Mouse (Mus musculus): Measurements from ENCODE around the gene Hjurp. TPM values are rescaled to one million over a fixed set of nuclear protein-coding genes. Genes with fewer than 3 reads are reported as not detected.

Hjurp gene
- total and polyA plus RNA-seq, 3 experiments: 67.6 to 80.8 (median 69.8) TPM

DNA sequence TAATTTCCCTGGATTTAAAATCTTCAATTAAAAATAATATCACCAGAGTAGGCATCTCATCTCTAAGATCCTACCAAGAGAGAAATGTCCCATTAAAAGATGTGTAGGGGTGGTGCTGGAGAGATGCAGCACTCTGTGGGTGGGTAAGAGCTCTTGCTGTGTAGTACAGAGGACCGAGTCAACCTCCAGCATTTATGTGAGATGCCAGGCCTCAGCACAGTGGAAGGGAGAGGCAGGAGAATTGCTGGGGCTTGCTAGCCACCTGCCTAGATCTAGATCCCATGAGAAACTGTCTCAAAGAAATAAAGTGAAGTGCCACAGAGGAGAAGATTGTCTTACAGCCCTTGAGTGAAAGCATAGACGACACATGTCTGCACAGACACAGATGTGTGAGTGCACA lies 60.9 kb downstream of the Hjurp start:
- TF ChIP-seq BHLHE40 (IDR thresholded peaks at IDR 0.05; ENCODE audit: low read depth, low read length) (no peak), KAT2A (IDR thresholded peaks at IDR 0.05; ENCODE audit: insufficient replicate concordance, low read length) (no peak), UBTF (IDR thresholded peaks at IDR 0.05; ENCODE audit: low read depth, low read length) (no peak), RCOR1 (conservative IDR thresholded peaks at IDR 0.05; ENCODE audit: low read depth, low read length) (no peak), ZMIZ1 (IDR thresholded peaks at IDR 0.05; ENCODE audit: low read depth, low read length) (no peak), IRF4 (IDR thresholded peaks at IDR 0.05; ENCODE audit: low read depth, low read length) (no peak), TBP (conservative IDR thresholded peaks at IDR 0.05; ENCODE audit: low read depth, low read length) (no peak), POLR2AphosphoS2 (IDR thresholded peaks at IDR 0.05; ENCODE audit: low read depth, low read length) (no peak), NRF1 (IDR thresholded peaks at IDR 0.05; ENCODE audit: low read depth, low read length) (no peak), MXI1 (IDR thresholded peaks at IDR 0.05; ENCODE audit: low read depth, low read length) (no peak), JUN (IDR thresholded peaks at IDR 0.05; ENCODE audit: insufficient read depth, low read depth, low read length) (no peak), NELFE (IDR thresholded peaks at IDR 0.05; ENCODE audit: low read depth, low read length) (no peak), MAZ (IDR thresholded peaks at IDR 0.05; ENCODE audit: low read depth, low read length) (no peak), EP300 (IDR thresholded peaks at IDR 0.05; ENCODE audit: low read length) (no peak), PAX5 (IDR thresholded peaks at IDR 0.05; ENCODE audit: low read length) (no peak), E2F4 (IDR thresholded peaks at IDR 0.05; ENCODE audit: insufficient replicate concordance, low read depth, low read length) (no peak), CTCF (conservative IDR thresholded peaks at IDR 0.05 in 1 of 2, IDR thresholded peaks at IDR 0.05 in 1 of 2; ENCODE audit: low read depth in 2 of 2, low read length in 2 of 2) (no peak), USF1 (IDR thresholded peaks at IDR 0.05; ENCODE audit: low read depth, low read length) (no peak), CHD1 (IDR thresholded peaks at IDR 0.05; ENCODE audit: low read depth, low read length) (no peak)
- H3K27me3 ChIP-seq (replicated peaks): no peaks in the 10 kb centered on the region
- dilution Hi-C loops (cut with MboI; ENCODE audit: extremely low pct_ligation_motif_present, extremely low pct_unique_long_range_greater_than_20kb, low sequenced_read_pairs): no loop called here
- no peak overlapping the region for H3K4me2 ChIP-seq (ENCODE audit: insufficient read depth, low read depth, poor library complexity, severe bottlenecking)
- H3K4me1 ChIP-seq (ENCODE audit: control insufficient read depth in 1 of 2, insufficient read depth in 2 of 2): no peaks in the 10 kb centered on the region
- H3K27ac ChIP-seq (ENCODE audit: insufficient read depth, low read depth): no peak overlapping the region
- H3K79me2 ChIP-seq (replicated peaks; ENCODE audit: control insufficient read depth, extremely low read depth, insufficient read depth, poor library complexity, severe bottlenecking): no peaks in the 10 kb centered on the region
- DNase-seq (ENCODE audit: extremely low read depth): peak; percentile 2
- no peak overlapping the region for H3K9ac ChIP-seq (ENCODE audit: insufficient read depth, low read depth)
- in situ Hi-C loops (cut with MboI; ENCODE audit: low pct_ligation_motif_present, low pct_unique_long_range_greater_than_20kb, low sequenced_read_pairs): no loop called here
- H3K4me3 ChIP-seq (replicated peaks in 1 of 3; ENCODE audit: low read depth in 2 of 3, low read length in 2 of 3, poor library complexity in 1 of 3): no peak overlapping the region
- H3K36me3 ChIP-seq (replicated peaks in 1 of 2; ENCODE audit: control insufficient read depth in 1 of 2, insufficient read depth in 1 of 2, low read length in 1 of 2): no peaks in the 10 kb centered on the region
- H3K9me3 ChIP-seq (replicated peaks; ENCODE audit: low read length): peaks cover 84% of the 10 kb centered on the region

DNA sequence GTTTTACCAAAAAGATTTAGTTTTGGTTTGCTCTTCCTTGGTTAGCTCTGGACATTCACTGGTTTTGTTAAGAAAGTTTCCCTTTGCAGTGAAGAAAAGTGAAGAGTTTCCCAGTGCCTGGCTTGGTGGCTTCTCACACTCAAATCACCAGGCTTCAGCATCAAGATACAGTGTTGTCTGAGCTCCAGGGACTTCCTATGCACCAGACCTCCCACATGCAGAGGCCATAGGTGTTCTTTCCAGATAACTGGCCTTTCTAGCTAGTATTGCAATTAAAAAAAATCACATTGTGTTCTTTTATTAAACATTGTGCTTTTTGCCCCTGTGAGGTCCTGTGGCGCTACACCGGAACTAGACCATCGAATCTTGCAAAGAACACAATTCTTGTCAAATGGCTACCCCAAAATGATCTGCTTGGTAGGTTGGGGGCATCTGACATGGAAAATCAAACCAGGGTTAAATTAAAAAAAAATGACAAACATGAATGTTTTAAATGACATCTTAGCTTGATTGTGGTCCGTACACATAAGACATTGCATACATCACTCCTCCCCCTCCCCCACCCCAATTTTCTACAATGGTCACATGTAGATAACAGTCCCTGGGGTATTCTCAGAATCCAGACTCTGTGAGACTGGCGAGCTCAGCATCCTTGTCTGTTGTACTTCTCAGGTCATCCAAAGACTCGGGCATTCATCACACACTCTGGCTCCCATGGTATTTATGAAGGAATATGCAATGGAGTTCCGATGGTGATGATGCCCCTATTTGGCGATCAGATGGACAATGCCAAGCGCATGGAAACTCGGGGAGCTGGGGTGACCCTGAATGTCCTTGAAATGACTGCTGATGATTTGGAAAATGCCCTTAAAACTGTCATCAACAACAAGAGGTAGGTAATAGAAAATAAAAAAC lies 61.7 kb downstream of the Hjurp start:
- Histone ChIP-seq H3K27ac (ENCODE audit: insufficient read depth, low read depth) (no peak overlapping the region), H3K4me2 (ENCODE audit: insufficient read depth, low read depth, poor library complexity, severe bottlenecking) (no peak overlapping the region), H3K4me3 (replicated peaks in 1 of 3; ENCODE audit: low read depth in 2 of 3, low read length in 2 of 3, poor library complexity in 1 of 3) (no peak overlapping the region), H3K9ac (ENCODE audit: insufficient read depth, low read depth) (no peak overlapping the region), H3K9me3 (replicated peaks; ENCODE audit: low read length) (peaks cover 80% of the 10 kb centered on the region), H3K36me3 (replicated peaks in 1 of 2; ENCODE audit: control insufficient read depth in 1 of 2, insufficient read depth in 1 of 2, low read length in 1 of 2) (no peaks in the 10 kb centered on the region), H3K27me3 (replicated peaks) (no peaks in the 10 kb centered on the region), H3K4me1 (ENCODE audit: control insufficient read depth in 1 of 2, insufficient read depth in 2 of 2) (no peaks in the 10 kb centered on the region), H3K79me2 (replicated peaks; ENCODE audit: control insufficient read depth, extremely low read depth, insufficient read depth, poor library complexity, severe bottlenecking) (no peaks in the 10 kb centered on the region)
- in situ Hi-C loops (cut with MboI; ENCODE audit: low pct_ligation_motif_present, low pct_unique_long_range_greater_than_20kb, low sequenced_read_pairs) (no loop called here), dilution Hi-C loops (cut with MboI; ENCODE audit: extremely low pct_ligation_motif_present, extremely low pct_unique_long_range_greater_than_20kb, low sequenced_read_pairs) (no loop called here)
- TF ChIP-seq E2F4 (IDR thresholded peaks at IDR 0.05; ENCODE audit: insufficient replicate concordance, low read depth, low read length) (no peak), RAD21 (IDR thresholded peaks at IDR 0.05; ENCODE audit: low read depth, low read length) (no peak), UBTF (IDR thresholded peaks at IDR 0.05; ENCODE audit: low read depth, low read length) (no peak), CHD2 (IDR thresholded peaks at IDR 0.05; ENCODE audit: low read length) (no peak), MAFK (IDR thresholded peaks at IDR 0.05; ENCODE audit: insufficient replicate concordance, low read length) (no peak), JUN (IDR thresholded peaks at IDR 0.05; ENCODE audit: insufficient read depth, low read depth, low read length) (no peak), PAX5 (IDR thresholded peaks at IDR 0.05; ENCODE audit: low read length) (no peak), GABPA (IDR thresholded peaks at IDR 0.05; ENCODE audit: insufficient replicate concordance, low read depth, low read length) (no peak), MXI1 (IDR thresholded peaks at IDR 0.05; ENCODE audit: low read depth, low read length) (no peak), MEF2A (IDR thresholded peaks at IDR 0.05; ENCODE audit: borderline replicate concordance, low read depth, low read length) (no peak), POLR2A (IDR thresholded peaks at IDR 0.05; ENCODE audit: low read depth, low read length) (no peak), ZKSCAN1 (IDR thresholded peaks at IDR 0.05; ENCODE audit: borderline replicate concordance, low read depth, low read length) (no peak), TBP (conservative IDR thresholded peaks at IDR 0.05; ENCODE audit: low read depth, low read length) (no peak)
- peak; percentile 5 for DNase-seq (ENCODE audit: extremely low read depth)
